Mouse (Mus musculus): Measurements from ENCODE around the gene Zfp691.

GRCm38 (mm10) chr4:119188060-119188785 lies 14.2 kb upstream of the Zfp691 start:
- peak; percentile 73 for TF ChIP-seq CTCF (IDR thresholded peaks at IDR 0.05; ENCODE audit: low read depth)
- TF ChIP-seq EP300 (IDR thresholded peaks at IDR 0.05; ENCODE audit: low read depth) = peak; percentile 20; the same call in 1 of the 2 replicates

Measured in liver, embryonic 14.5 days (tissue).